Mouse (Mus musculus) bone marrow macrophage, adult 2 months (primary cell): ENCODE measurements around the gene Ppp1r14b. TPM values are rescaled to one million over a fixed set of nuclear protein-coding genes. Genes with fewer than 3 reads are reported as not detected.
A peak's percentile ranks its signal among the peaks of the same experiment; 100 is the strongest.

Experiments used
- H3K27ac ChIP-seq: 2 replicates; pipeline ENCODE4 v1.5.1; 2012; ENCODE audit warnings: low read depth, low read length; ENCODE audit not compliant: insufficient read depth
- H3K4me1 ChIP-seq: 2 replicates; pipeline ENCODE4 v1.6.1; 2012; ENCODE audit warnings: low read length; ENCODE audit not compliant: control insufficient read depth, insufficient read depth
- H3K4me3 ChIP-seq: 2 replicates; pipeline ENCODE4 v1.5.1; 2012; ENCODE audit warnings: mild to moderate bottlenecking, low read length, moderate library complexity; ENCODE audit not compliant: insufficient read depth
- CTCF ChIP-seq: IDR thresholded peaks from 2 replicates; pipeline ENCODE4 v1.5.1; 2012; ENCODE audit warnings: low read depth, mild to moderate bottlenecking, low read length, moderate library complexity
- POLR2A ChIP-seq: IDR thresholded peaks from 2 replicates; pipeline ENCODE4 v1.6.1; 2012; ENCODE audit warnings: mild to moderate bottlenecking, low read depth, low read length, borderline replicate concordance
- polyA plus RNA-seq: library from polyadenylated mRNA; stranded (reverse); fragments of >200 nt; gene quantifications from 2 replicates; pipeline ENCODE4 v1.2.4, GENCODE M21; 2012; ENCODE audit not compliant: missing spikeins, insufficient read depth, insufficient read length

Ppp1r14b gene
- polyA plus RNA-seq, 1 experiment: 73.7 TPM

- H3K4me3 ChIP-seq: peak within 1 kb of the TSS; percentile 45
- no peaks in the 10 kb centered on the region for H3K4me1 ChIP-seq
- no peak for TF ChIP-seq CTCF
- TF ChIP-seq POLR2A: no peak
- H3K27ac ChIP-seq: no peak within 1 kb of the TSS
Measured at GRCm38 (mm10) chr19:6934195-6934977, 40.4 kb upstream of the Ppp1r14b start, which contains the start of gene Kcnk4. Kcnk4 (minus strand) TSS chr19:6934515.

- Histone ChIP-seq H3K27ac (no peak overlapping the region), H3K4me1 (no peaks in the 10 kb centered on the region; the same call in 1 of the 2 replicates), H3K4me3 (no peak overlapping the region)
- TF ChIP-seq POLR2A: no peak
- peak; percentile 70 for TF ChIP-seq CTCF
Measured at GRCm38 (mm10) chr19:6936299-6936698, 38.5 kb upstream of the Ppp1r14b start.

DNA sequence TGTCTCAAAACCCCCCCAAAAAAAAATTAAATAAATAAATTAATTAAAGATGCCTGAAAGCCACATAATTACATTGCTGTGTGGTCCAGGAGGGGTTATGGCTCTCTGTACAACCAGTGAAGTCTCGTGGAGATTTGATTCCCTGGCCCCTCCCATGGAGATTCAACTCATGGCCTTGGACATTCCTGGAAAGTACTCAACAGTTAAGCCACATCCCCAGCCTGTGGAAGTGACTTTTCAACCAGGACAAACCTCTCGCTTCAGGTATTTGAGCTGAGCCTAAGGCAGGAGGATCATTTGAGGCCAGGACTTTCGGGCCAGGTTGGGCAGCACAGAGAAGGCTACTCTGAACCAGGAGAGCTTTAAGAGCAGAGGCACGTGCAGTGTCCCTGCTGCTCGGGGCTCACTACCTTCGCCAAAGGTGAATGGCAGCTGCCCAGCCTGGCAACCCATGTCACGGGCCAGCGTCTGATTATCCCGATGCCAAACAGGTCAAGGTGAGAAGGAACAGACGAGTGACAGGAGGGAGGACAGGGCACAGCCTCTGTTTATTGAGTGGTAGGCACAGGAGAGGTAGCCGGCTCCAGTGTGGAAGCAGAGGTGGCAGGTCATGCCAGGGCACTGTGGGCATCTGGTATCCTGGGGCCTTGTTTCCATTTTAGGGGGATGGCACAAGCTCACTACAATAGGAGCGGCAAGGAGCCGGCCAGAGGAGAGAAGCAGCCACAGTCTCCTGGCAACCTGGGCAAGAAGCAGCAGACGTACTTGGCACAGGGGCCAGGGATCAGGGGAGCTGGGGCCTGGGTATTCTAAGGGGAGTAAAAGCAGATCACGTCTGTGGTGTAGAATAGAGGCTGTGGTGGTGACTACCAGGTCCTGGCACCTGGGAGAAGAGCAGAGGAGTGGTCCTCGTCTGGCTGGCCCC, 37.0 kb upstream of the Ppp1r14b start:
- TF ChIP-seq CTCF (no peak), POLR2A (no peak)
- no peak overlapping the region for H3K27ac ChIP-seq
- H3K4me1 ChIP-seq: no peaks in the 10 kb centered on the region; the same call in 1 of the 2 replicates
- H3K4me3 ChIP-seq: no peak overlapping the region

- TF ChIP-seq POLR2A (no peak), CTCF (no peak)
- no peak overlapping the region for H3K27ac ChIP-seq
- H3K4me3 ChIP-seq: no peak overlapping the region
- H3K4me1 ChIP-seq: peaks cover 2% of the 10 kb centered on the region; the same call in 1 of the 2 replicates
Measured at GRCm38 (mm10) chr19:6939106-6940002, 35.4 kb upstream of the Ppp1r14b start.

GRCm38 (mm10) chr19:6940396-6941351, 34.1 kb upstream of the Ppp1r14b start:
- H3K4me1 ChIP-seq: peaks cover 2% of the 10 kb centered on the region; the same call in 1 of the 2 replicates
- TF ChIP-seq CTCF (no peak), POLR2A (no peak)
- peak overlapping the region; percentile 57 for H3K27ac ChIP-seq
- H3K4me3 ChIP-seq: peak overlapping the region; percentile 92

- TF ChIP-seq POLR2A: no peak; the same call in 1 of the 2 replicates
- no peak for TF ChIP-seq CTCF
- H3K4me1 ChIP-seq: peaks cover 10% of the 10 kb centered on the region
- peak within 1 kb of the TSS; percentile 97 for H3K27ac ChIP-seq
- H3K4me3 ChIP-seq: peak within 1 kb of the TSS; percentile 92
Measured at GRCm38 (mm10) chr19:6941372-6942248, 33.2 kb upstream of the Ppp1r14b start, which contains the start of gene Bad. Bad (plus strand) TSS chr19:6941861.

DNA sequence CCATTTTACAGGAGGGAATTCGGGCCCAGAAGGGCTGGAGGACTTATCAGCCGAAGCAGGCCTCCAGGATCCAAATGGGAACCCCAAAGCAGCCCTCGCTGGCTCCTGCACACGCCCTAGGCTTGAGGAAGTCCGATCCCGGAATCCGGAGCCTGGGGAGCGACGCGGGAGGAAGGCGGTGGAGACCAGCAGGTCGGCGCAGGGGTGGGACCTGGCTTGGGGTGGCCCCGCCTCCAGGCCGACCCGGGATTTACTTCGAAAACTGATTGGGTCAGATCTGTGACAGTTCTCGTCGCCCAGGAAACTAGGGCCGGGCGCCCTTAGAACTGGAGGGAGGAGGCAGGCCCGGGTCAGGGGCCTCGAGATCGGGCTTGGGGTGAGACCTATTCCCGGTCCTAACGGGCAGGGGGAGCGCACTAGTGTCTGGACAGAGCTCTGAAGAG, 32.5 kb upstream of the Ppp1r14b start, which contains the start of gene Gpr137:
Gene Gpr137, minus strand, starts transcription at position 232 of the 443 bp plus-strand sequence.
- H3K4me1 ChIP-seq: peaks cover 15% of the 10 kb centered on the region
- TF ChIP-seq CTCF (no peak), POLR2A (0 out of 2 replicates have a peak, but pooled peaks have one; percentile 25)
- peak within 1 kb of the TSS; percentile 97 for H3K27ac ChIP-seq
- peak within 1 kb of the TSS; percentile 92 for H3K4me3 ChIP-seq
